Mouse (Mus musculus) liver, embryonic 15.5 days (tissue): ENCODE measurements around the gene Grifin. TPM values are rescaled to one million over a fixed set of nuclear protein-coding genes. Genes with fewer than 3 reads are reported as not detected.

Source experiments
- ATAC-seq: fragments of 200-750 bp; cut with Nextera tagmentation; 2 replicates; pipeline ENCODE4 v1.8.0; 2017; ENCODE audit warnings: moderate number of reproducible peaks, mild to moderate bottlenecking, moderate library complexity; ENCODE audit not compliant: insufficient read depth
- H3K27ac ChIP-seq: fragments of 300-500 bp; sonication (generic); replicated peaks from 2 replicates; pipeline ENCODE4 v1.5.1; 2015; ENCODE audit warnings: mild to moderate bottlenecking, inconsistent platforms
- H3K27me3 ChIP-seq: fragments of 300-500 bp; sonication (generic); 2 replicates; pipeline ENCODE4 v1.6.1; 2015; ENCODE audit warnings: mild to moderate bottlenecking, inconsistent platforms
- H3K36me3 ChIP-seq: fragments of 300-500 bp; sonication (generic); replicated peaks from 2 replicates; pipeline ENCODE4 v1.6.1; 2015; ENCODE audit warnings: moderate library complexity, mild to moderate bottlenecking, inconsistent platforms
- H3K4me1 ChIP-seq: fragments of 300-500 bp; sonication (generic); replicated peaks from 2 replicates; pipeline ENCODE4 v1.6.1; 2015; ENCODE audit warnings: inconsistent platforms
- H3K4me2 ChIP-seq: fragments of 300-500 bp; sonication (generic); 2 replicates; pipeline ENCODE4 v1.6.1; 2015; ENCODE audit warnings: moderate library complexity, mild to moderate bottlenecking, inconsistent platforms
- H3K4me3 ChIP-seq: fragments of 300-500 bp; sonication (generic); replicated peaks from 2 replicates; pipeline ENCODE4 v1.5.1; 2015; ENCODE audit warnings: mild to moderate bottlenecking, inconsistent platforms
- H3K9ac ChIP-seq: fragments of 300-500 bp; sonication (generic); 2 replicates; pipeline ENCODE4 v1.6.1; 2015; ENCODE audit warnings: moderate library complexity, mild to moderate bottlenecking, inconsistent platforms
- H3K9me3 ChIP-seq: fragments of 300-500 bp; sonication (generic); replicated peaks from 2 replicates; pipeline ENCODE4 v1.6.1; 2016; ENCODE audit warnings: inconsistent platforms
- WGBS: fragments of 180-500 bp; shearing (Covaris S2); methylation state at CpG from one replicate; pipeline ENCODE4 v1.1.7; 2015; ENCODE audit warnings: mixed read lengths; ENCODE audit not compliant: insufficient replicate concordance; 5-methylcytosine and 5-hydroxymethylcytosine counted together
- polyA plus RNA-seq: library from polyadenylated mRNA; unstranded; fragments of >200 nt; fragmentation: Nextera tagmentation; extraction: Ambion mirVana; gene quantifications from 2 replicates; pipeline ENCODE4 v1.2.1, GENCODE M21; 2015

Grifin gene
- polyA plus RNA-seq, 1 experiment from 2014 or later = 1.9 TPM

DNA sequence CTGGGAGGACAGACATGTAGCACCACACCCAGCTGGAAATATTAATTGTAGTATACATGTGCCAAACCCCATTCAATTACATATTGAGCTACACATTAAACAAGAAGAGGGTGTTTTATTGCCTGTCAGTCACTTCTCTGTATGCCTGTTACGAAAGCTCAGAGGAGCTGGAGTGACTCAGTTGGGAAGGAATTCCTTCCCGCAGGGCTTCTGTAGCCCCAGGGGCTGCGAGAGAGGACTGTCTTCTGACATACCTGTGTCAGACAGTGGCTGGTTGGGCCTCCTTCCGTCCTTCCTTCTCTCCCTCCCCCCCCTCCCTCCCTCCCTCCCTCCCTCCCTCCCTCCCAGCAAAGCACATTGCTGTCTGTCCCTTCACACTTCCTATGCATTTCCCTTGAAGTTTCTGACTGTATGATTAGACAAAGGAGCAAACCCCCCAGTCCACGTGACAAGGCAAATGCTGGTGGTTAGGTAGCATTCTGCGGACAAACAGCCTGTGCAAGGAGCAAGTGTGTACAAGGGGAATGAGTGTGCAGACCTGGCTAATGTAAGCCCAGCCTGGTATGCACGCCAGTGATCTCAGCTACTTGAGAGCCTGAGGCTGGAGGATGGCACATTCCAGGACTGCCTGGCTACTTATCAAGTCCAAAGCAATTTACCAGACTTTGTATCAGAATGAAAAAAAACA lies 49.9 kb downstream of the Grifin start:
- H3K4me3 ChIP-seq = no peak overlapping the region
- H3K36me3 ChIP-seq = no peaks in the 10 kb centered on the region
- no peaks in the 10 kb centered on the region for H3K27me3 ChIP-seq
- H3K27ac ChIP-seq = peak overlapping the region; percentile 11; the same call in 1 of the 2 replicates
- WGBS = 26% methylated on average over 7 of the region's 7 CpGs
- H3K9me3 ChIP-seq = no peaks in the 10 kb centered on the region
- peaks cover 57% of the 10 kb centered on the region for H3K4me1 ChIP-seq
- no peak overlapping the region for H3K9ac ChIP-seq
- H3K4me2 ChIP-seq = no peak overlapping the region
- peak; percentile 15; the same call in 1 of the 2 replicates for ATAC-seq

GRCm38 (mm10) chr5:140513921-140514320 lies 51.0 kb downstream of the Grifin start:
- no peak overlapping the region for H3K9ac ChIP-seq
- H3K36me3 ChIP-seq = no peaks in the 10 kb centered on the region
- H3K4me1 ChIP-seq = peaks cover 65% of the 10 kb centered on the region
- no peak overlapping the region for H3K4me2 ChIP-seq
- no peaks in the 10 kb centered on the region for H3K27me3 ChIP-seq
- H3K4me3 ChIP-seq = no peak overlapping the region
- no peak overlapping the region for H3K27ac ChIP-seq
- no peaks in the 10 kb centered on the region for H3K9me3 ChIP-seq
- ATAC-seq = no peak
- 59% methylated on average over 8 of the region's 8 CpGs for WGBS

Other genes starting within 250 kb of the Grifin start
- 21.0 and 22.8 TPM in 2 replicates for gene Mad1l1, start 243.5 kb downstream of the Grifin start, polyA plus RNA-seq
- 22.1 and 22.8 TPM in 2 replicates for gene Nudt1, start 243.4 kb downstream of the Grifin start, polyA plus RNA-seq
- 8.4 and 8.5 TPM in 2 replicates for gene Mrm2, start 233.2 kb downstream of the Grifin start, polyA plus RNA-seq
- gene Snx8, start 175.8 kb downstream of the Grifin start, polyA plus RNA-seq = 9.8 and 12.5 TPM in 2 replicates
- 76.2 and 93.5 TPM in 2 replicates for gene Eif3b, start 145.7 kb downstream of the Grifin start, polyA plus RNA-seq
- not detected in 2 replicates for gene Gm4869, start 119.4 kb downstream of the Grifin start, polyA plus RNA-seq
- gene Chst12, start 59.5 kb downstream of the Grifin start, polyA plus RNA-seq = 8.9 and 10.4 TPM in 2 replicates
- gene Lfng, start 42.2 kb upstream of the Grifin start, polyA plus RNA-seq = 11.0 and 12.9 TPM in 2 replicates
- gene Ttyh3, start 84.0 kb upstream of the Grifin start, polyA plus RNA-seq = 6.7 and 7.6 TPM in 2 replicates
- gene Iqce, start 137.3 kb upstream of the Grifin start, polyA plus RNA-seq = 4.1 and 4.2 TPM in 2 replicates
- 7.2 and 7.5 TPM in 2 replicates for gene Brat1, start 139.9 kb upstream of the Grifin start, polyA plus RNA-seq
- 1.4 and 1.7 TPM in 2 replicates for gene Amz1, start 159.1 kb upstream of the Grifin start, polyA plus RNA-seq